Comparison of ENCODE assay signal across 14 mouse cellular contexts in genomic region chr9:50867015-50867414, GRCm38 (mm10).
A peak's percentile ranks its signal among the peaks of the same experiment; 100 is the strongest.
DNase-seq lines count a peak whose midpoint lies in the region.
"Had no signal": no experiment of that assay in that cellular context is flagged by ENCODE, and none has a peak within 500 bp of the region (broad histone marks: within the 10 kb centered on the region; RNA-seq: fewer than 3 reads in every experiment).

No protein-coding gene starts in this region.

- peak; percentile 34 to 49 for DNase-seq in cerebellum, adult 18-20 months
- no peak for DNase-seq in cerebellum, postnatal 14 days
- peak; percentile 60 for DNase-seq in cerebellum, adult 9-11 months
- DNase-seq in cerebellum, adult 8-10 months, result no peak
- peak; percentile 55 for DNase-seq in brain, adult 2 months (ENCODE audit: low read depth, low spot score)
- DNase-seq in cerebellum, postnatal 25 days, result peak; percentile 44
- DNase-seq: adrenal gland, adult 2 months; adrenal gland, postnatal 14 days; gastrocnemius, postnatal 25 days; heart, adult 18-20 months; heart, postnatal 10 days; heart, postnatal 36 days; kidney, adult 11 months; kidney, adult 8-10 months had no signal

Comparison
In these comparisons a context has a peak if more than half of its experiments do, and no peak if none do; other contexts are left out.
1. DNase-seq: peak in cerebellum, adult 18-20 months (2 of 2), cerebellum, adult 9-11 months (single experiment), brain, adult 2 months (single experiment) and cerebellum, postnatal 25 days (2 of 2); none in cerebellum, postnatal 14 days (0 of 2) and cerebellum, adult 8-10 months (single experiment).